Mouse (Mus musculus) myocyte (in vitro differentiated cells): Measurements from ENCODE around the gene Gm49358. TPM values are rescaled to one million over a fixed set of nuclear protein-coding genes. Genes with fewer than 3 reads are reported as not detected.

Experiments used
- H3K27me3 ChIP-seq: one replicate; pipeline ENCODE4 v1.6.1; 2011; ENCODE audit not compliant: control insufficient read depth, insufficient read depth, insufficient read length
- H3K36me3 ChIP-seq: one replicate; pipeline ENCODE4 v1.6.1; 2011; ENCODE audit not compliant: control insufficient read depth, insufficient read depth
- H3K4me2 ChIP-seq: one replicate; pipeline ENCODE4 v1.6.1; 2011; ENCODE audit warnings: low read depth, control low read depth
- H3K4me3 ChIP-seq: one replicate; pipeline ENCODE4 v1.5.1; 2011; ENCODE audit warnings: mild to moderate bottlenecking, control low read depth, moderate library complexity
- H3K79me2 ChIP-seq: one replicate; pipeline ENCODE4 v1.6.1; 2011; ENCODE audit not compliant: control insufficient read depth, insufficient read depth
- H3ac ChIP-seq: one replicate; pipeline ENCODE4 v1.6.1; 2011; ENCODE audit not compliant: control insufficient read depth, insufficient read length
- CEBPB ChIP-seq: IDR thresholded peaks from 2 replicates; pipeline ENCODE4 v1.6.1; 2011; ENCODE audit warnings: mild to moderate bottlenecking, moderate library complexity; ENCODE audit not compliant: poor library complexity, insufficient read depth, severe bottlenecking
- E2F4 ChIP-seq: IDR thresholded peaks from one replicate; pipeline ENCODE4 v1.6.1; 2011; ENCODE audit warnings: mild to moderate bottlenecking, control low read depth, moderate library complexity; ENCODE audit not compliant: insufficient read depth
- MAX ChIP-seq: IDR thresholded peaks from one replicate; pipeline ENCODE4 v1.6.1; 2011; ENCODE audit warnings: low read depth, mild to moderate bottlenecking, control low read depth
- MYOD1 ChIP-seq, 3 experiments: IDR thresholded peaks; one replicate each; pipeline ENCODE4 v1.6.1; 2011; ENCODE audit warnings: control low read depth in 2 of 3, low read depth in 2 of 3, mild to moderate bottlenecking in 2 of 3, moderate library complexity in 1 of 3; ENCODE audit not compliant: insufficient read length in 2 of 3, control insufficient read depth in 1 of 3
- MYOG ChIP-seq, 3 experiments: IDR thresholded peaks; one replicate each; pipeline ENCODE4 v1.6.1; 2011; ENCODE audit warnings: control low read depth in 2 of 3, low read depth in 2 of 3, mild to moderate bottlenecking in 2 of 3; ENCODE audit not compliant: insufficient read length in 2 of 3, control insufficient read depth in 1 of 3, insufficient read depth in 1 of 3
- POLR2A ChIP-seq: IDR thresholded peaks from one replicate; pipeline ENCODE4 v1.6.1; 2011; ENCODE audit warnings: low read depth, mild to moderate bottlenecking, control low read depth, moderate library complexity; ENCODE audit not compliant: insufficient read length
- POLR2AphosphoS2 ChIP-seq: IDR thresholded peaks from one replicate; pipeline ENCODE4 v1.6.1; 2011; ENCODE audit warnings: low read depth, control low read depth; ENCODE audit not compliant: insufficient read length
- REST ChIP-seq: IDR thresholded peaks from one replicate; pipeline ENCODE4 v1.6.1; 2011; ENCODE audit warnings: mild to moderate bottlenecking, control low read depth, moderate library complexity; ENCODE audit not compliant: insufficient read depth, insufficient read length
- SRF ChIP-seq: IDR thresholded peaks from one replicate; pipeline ENCODE4 v1.6.1; 2011; ENCODE audit warnings: low read depth; ENCODE audit not compliant: control insufficient read depth, insufficient read length
- TCF12 ChIP-seq: IDR thresholded peaks from one replicate; pipeline ENCODE4 v1.6.1; 2011; ENCODE audit warnings: mild to moderate bottlenecking, control low read depth; ENCODE audit not compliant: poor library complexity, insufficient read depth, severe bottlenecking
- TCF3 ChIP-seq: IDR thresholded peaks from one replicate; pipeline ENCODE4 v1.6.1; 2011; ENCODE audit warnings: low read depth, control low read depth; ENCODE audit not compliant: insufficient read length
- USF1 ChIP-seq: IDR thresholded peaks from one replicate; pipeline ENCODE4 v1.6.1; 2011; ENCODE audit warnings: low read depth, mild to moderate bottlenecking, control low read depth, moderate library complexity
- polyA plus RNA-seq: library from polyadenylated mRNA; unstranded; fragments of >200 nt; fragmentation: generic; extraction: Trizol; gene quantifications from one replicate; pipeline ENCODE4 v1.2.1, GENCODE M21; 2012; ENCODE audit warnings: missing spikeins

Gene Gm49358
- polyA plus RNA-seq: not detected

DNA sequence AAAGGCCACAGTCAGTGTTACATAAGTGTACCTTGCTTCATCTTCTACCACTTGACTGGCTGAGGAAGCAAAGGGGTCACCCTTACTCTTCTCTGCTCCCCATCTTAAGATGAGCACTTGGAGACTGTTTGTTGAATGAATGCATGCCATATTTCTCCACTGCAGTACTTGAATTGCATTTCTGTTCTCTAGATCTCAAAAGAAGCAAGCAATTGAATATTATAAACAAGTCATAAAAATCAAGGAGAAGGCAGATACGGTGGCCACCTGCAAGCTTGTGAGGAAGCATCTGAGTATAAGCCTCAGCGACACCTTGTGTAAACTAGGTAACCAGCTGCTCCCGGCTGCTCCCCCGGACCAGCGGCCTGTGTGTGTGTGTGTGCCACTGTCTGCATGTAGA lies at the start of gene Gm49358:
Gm49358 (plus strand) TSS at position 301 of the 400 bp plus-strand sequence.
- Histone ChIP-seq H3K4me2 (no peak within 1 kb of the TSS), H3ac (no peak within 1 kb of the TSS), H3K4me3 (no peak within 1 kb of the TSS), H3K27me3 (no peaks in the 10 kb centered on the region), H3K36me3 (no peaks in the 10 kb centered on the region), H3K79me2 (no peaks in the 10 kb centered on the region)
- TF ChIP-seq MYOD1 (IDR thresholded peaks at IDR 0.05; ENCODE audit: control insufficient read depth in 1 of 3, insufficient read length in 2 of 3, low read depth in 2 of 3): no peak
- TF ChIP-seq POLR2A: no peak
- no peak for TF ChIP-seq TCF12
- TF ChIP-seq MYOG (IDR thresholded peaks at IDR 0.05; ENCODE audit: control insufficient read depth in 1 of 3, insufficient read depth in 1 of 3, insufficient read length in 2 of 3, low read depth in 2 of 3): no peak
- TF ChIP-seq TCF3: no peak
- TF ChIP-seq SRF: no peak
- no peak for TF ChIP-seq E2F4
- TF ChIP-seq CEBPB: no peak
- TF ChIP-seq REST: no peak
- TF ChIP-seq USF1: no peak
- no peak for TF ChIP-seq MAX
- TF ChIP-seq POLR2AphosphoS2: no peak

DNA sequence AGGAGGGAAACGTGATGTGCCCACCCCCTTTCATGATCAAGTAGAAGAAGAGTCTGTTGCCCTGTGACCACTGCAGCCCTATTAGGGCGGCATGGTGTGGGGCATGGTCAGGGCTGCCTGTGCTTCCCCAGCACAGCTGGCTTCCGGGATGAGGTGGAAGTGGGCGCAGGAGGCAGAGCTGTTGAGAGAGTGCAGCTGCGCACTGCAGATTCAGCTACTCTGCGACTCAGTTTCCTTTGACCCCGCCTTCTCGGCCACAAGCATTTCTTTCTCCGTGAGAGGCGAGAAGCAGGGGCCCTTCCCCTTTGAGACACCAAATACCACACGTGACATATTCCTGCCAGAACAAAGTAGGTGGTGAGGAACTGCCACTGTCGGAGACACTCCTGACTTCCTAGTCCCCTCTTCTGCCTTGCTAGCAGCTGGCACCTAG lies 36.2 kb upstream of the Gm49358 start:
- Histone ChIP-seq H3K4me3 (no peak overlapping the region), H3K27me3 (no peaks in the 10 kb centered on the region), H3ac (no peak overlapping the region), H3K4me2 (peak overlapping the region; percentile 10), H3K36me3 (no peaks in the 10 kb centered on the region), H3K79me2 (no peaks in the 10 kb centered on the region)
- no peak for TF ChIP-seq MYOG (IDR thresholded peaks at IDR 0.05; ENCODE audit: control insufficient read depth in 1 of 3, insufficient read depth in 1 of 3, insufficient read length in 2 of 3, low read depth in 2 of 3)
- no peak for TF ChIP-seq E2F4
- peak in 1 of 3 experiments; percentile 7 for TF ChIP-seq MYOD1 (IDR thresholded peaks at IDR 0.05; ENCODE audit: control insufficient read depth in 1 of 3, insufficient read length in 2 of 3, low read depth in 2 of 3)

DNA sequence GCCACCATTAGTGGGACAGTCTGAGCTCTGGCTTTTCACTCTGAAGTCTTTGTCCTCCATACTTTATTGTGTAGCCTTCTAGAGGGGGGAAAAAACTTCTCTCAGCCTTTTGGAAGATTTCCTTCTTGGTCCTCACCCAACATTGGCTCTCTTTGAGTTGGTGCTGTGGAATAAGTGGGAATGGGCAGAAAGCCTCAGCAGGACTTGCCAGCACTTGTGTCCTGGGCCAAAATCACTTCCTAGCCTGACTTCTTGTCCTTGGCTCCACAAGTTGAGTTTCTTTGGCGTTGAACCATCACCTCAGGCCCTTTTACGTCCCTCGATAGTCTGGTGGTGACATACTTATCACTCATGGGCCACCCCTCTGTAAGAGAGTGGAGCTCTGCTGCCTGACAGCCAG lies 35.6 kb upstream of the Gm49358 start:
- Histone ChIP-seq H3K79me2 (no peaks in the 10 kb centered on the region), H3ac (no peak overlapping the region), H3K27me3 (no peaks in the 10 kb centered on the region), H3K4me3 (no peak overlapping the region), H3K36me3 (no peaks in the 10 kb centered on the region), H3K4me2 (no peak overlapping the region)
- no peak for TF ChIP-seq MYOD1 (IDR thresholded peaks at IDR 0.05; ENCODE audit: control insufficient read depth in 1 of 3, insufficient read length in 2 of 3, low read depth in 2 of 3)
- no peak for TF ChIP-seq POLR2A
- TF ChIP-seq POLR2AphosphoS2: no peak
- TF ChIP-seq SRF: no peak
- TF ChIP-seq TCF3: no peak
- no peak for TF ChIP-seq TCF12

DNA sequence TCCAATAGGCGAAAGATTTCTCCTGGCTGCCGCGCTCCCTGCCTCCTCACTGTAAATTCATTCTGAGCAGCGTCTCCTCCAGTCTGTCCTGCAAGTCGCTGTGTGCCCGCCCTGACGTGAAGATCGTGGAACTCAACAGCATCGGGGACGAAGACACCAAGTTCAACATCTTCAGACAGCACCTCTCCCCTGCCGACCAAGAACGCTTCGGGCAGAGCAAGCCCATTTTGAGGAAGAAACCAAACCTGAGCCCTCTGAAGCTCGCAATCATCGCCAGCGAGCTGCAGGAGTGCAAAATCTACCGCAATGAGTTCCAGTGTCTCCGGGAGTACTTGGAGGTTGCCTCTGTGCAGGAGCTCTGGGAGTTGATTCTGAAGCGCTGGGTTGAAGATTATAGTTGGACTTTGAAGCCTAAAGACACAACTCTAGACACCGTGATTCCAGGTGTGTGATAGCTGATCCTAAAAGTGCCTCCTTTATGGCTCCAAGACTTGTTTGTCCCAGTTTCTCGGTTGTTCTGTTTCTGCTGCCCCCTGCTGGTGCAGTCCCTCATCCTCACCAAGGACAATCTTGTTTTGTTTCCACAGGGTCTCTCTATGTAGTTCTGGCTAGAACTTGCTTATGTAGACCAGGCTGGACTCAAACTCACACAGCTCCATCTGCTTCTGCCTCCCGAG lies 32.8 kb upstream of the Gm49358 start:
- no peak for TF ChIP-seq CEBPB
- TF ChIP-seq REST: no peak
- no peak for TF ChIP-seq MYOD1 (IDR thresholded peaks at IDR 0.05; ENCODE audit: control insufficient read depth in 1 of 3, insufficient read length in 2 of 3, low read depth in 2 of 3)
- no peak for TF ChIP-seq SRF
- no peak for TF ChIP-seq POLR2A
- Histone ChIP-seq H3K4me2 (peak overlapping the region; percentile 66), H3K36me3 (no peaks in the 10 kb centered on the region), H3K79me2 (no peaks in the 10 kb centered on the region), H3K27me3 (no peaks in the 10 kb centered on the region), H3ac (no peak overlapping the region), H3K4me3 (no peak overlapping the region)

DNA sequence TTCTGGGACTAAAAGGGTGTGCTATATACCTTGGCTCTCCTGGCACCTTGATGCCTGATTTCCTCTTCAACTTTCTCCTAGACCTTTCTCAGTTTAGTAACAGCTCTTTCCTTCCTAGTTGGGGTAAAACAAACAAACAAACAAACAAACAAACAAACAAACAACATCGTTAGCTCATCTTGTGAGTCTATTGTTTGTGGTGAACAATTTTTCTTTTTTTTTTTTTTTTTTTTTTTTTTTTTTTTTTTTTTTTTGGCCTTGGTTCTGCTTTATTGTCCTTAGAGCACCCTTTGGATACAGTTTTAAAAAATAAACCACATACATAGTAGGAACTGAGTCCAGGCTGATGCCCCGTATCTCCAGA lies 32.3 kb upstream of the Gm49358 start:
- Histone ChIP-seq H3K79me2 (no peaks in the 10 kb centered on the region), H3K36me3 (no peaks in the 10 kb centered on the region), H3K4me2 (no peak overlapping the region), H3K4me3 (no peak overlapping the region), H3ac (no peak overlapping the region), H3K27me3 (no peaks in the 10 kb centered on the region)
- TF ChIP-seq POLR2AphosphoS2: no peak
- no peak for TF ChIP-seq USF1
- no peak for TF ChIP-seq E2F4
- TF ChIP-seq TCF3: no peak

DNA sequence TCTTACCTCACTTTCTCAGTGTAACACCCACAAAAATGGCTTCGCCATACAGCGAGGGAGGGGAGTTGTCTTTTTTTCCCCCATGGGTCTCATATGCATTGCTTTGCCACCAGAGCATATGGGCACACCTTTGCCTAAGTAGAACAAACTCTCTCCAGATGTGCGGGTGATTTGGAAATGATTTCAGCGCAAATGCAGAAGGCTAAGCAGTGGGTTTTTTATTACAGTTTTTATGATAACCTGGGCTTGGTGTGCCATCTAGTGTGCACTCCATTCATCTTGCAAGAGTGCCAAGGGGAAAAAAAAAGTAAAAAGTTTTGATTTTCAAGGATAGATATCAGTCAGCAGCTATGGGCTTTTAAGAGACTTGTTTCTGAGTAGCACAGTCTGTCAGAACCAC lies 28.7 kb upstream of the Gm49358 start:
- Histone ChIP-seq H3K4me3 (no peak overlapping the region), H3K4me2 (no peak overlapping the region), H3ac (no peak overlapping the region), H3K27me3 (no peaks in the 10 kb centered on the region), H3K79me2 (no peaks in the 10 kb centered on the region), H3K36me3 (no peaks in the 10 kb centered on the region)
- TF ChIP-seq MYOG (IDR thresholded peaks at IDR 0.05; ENCODE audit: control insufficient read depth in 1 of 3, insufficient read depth in 1 of 3, insufficient read length in 2 of 3, low read depth in 2 of 3) (no peak), TCF12 (no peak), POLR2A (no peak), CEBPB (no peak), E2F4 (no peak), USF1 (no peak), SRF (no peak), MAX (no peak), MYOD1 (IDR thresholded peaks at IDR 0.05; ENCODE audit: control insufficient read depth in 1 of 3, insufficient read length in 2 of 3, low read depth in 2 of 3) (no peak), REST (no peak), POLR2AphosphoS2 (no peak), TCF3 (no peak)
